Mouse (Mus musculus) embryonic facial prominence, embryonic 13.5 days (tissue): Measurements from ENCODE around the gene Cxcl10. TPM values are rescaled to one million over a fixed set of nuclear protein-coding genes. Genes with fewer than 3 reads are reported as not detected.

Source experiments
- ATAC-seq: fragments of 200-750 bp; cut with Nextera tagmentation; 2 replicates; pipeline ENCODE4 v1.8.0; 2017; ENCODE audit warnings: low read depth; ENCODE audit not compliant: insufficient number of reproducible peaks, insufficient read depth, low FRiP score, low TSS enrichment
- H3K27ac ChIP-seq: fragments of 300-500 bp; sonication (generic); 2 replicates; pipeline ENCODE4 v1.5.1; 2015; ENCODE audit warnings: moderate library complexity, mild to moderate bottlenecking, inconsistent platforms
- H3K27me3 ChIP-seq: fragments of 300-500 bp; sonication (generic); 2 replicates; pipeline ENCODE4 v1.6.1; 2015; ENCODE audit warnings: mild to moderate bottlenecking, inconsistent platforms
- H3K36me3 ChIP-seq: fragments of 300-500 bp; sonication (generic); 2 replicates; pipeline ENCODE4 v1.6.1; 2015; ENCODE audit warnings: mild to moderate bottlenecking, inconsistent platforms
- H3K4me1 ChIP-seq: fragments of 300-500 bp; sonication (generic); 2 replicates; pipeline ENCODE4 v1.6.1; 2015; ENCODE audit warnings: inconsistent platforms
- H3K4me2 ChIP-seq: fragments of 300-500 bp; sonication (generic); 2 replicates; pipeline ENCODE4 v1.6.1; 2015; ENCODE audit warnings: moderate library complexity, mild to moderate bottlenecking, inconsistent platforms
- H3K4me3 ChIP-seq: fragments of 300-500 bp; sonication (generic); 2 replicates; pipeline ENCODE4 v1.5.1; 2015; ENCODE audit warnings: mild to moderate bottlenecking, inconsistent platforms
- H3K9ac ChIP-seq: fragments of 300-500 bp; sonication (generic); 2 replicates; pipeline ENCODE4 v1.6.1; 2015; ENCODE audit warnings: mild to moderate bottlenecking, inconsistent platforms
- H3K9me3 ChIP-seq: fragments of 300-500 bp; sonication (generic); 2 replicates; pipeline ENCODE4 v1.6.1; 2016; ENCODE audit warnings: inconsistent platforms
- WGBS: fragments of 180-500 bp; shearing (Covaris S2); methylation state at CpG from one replicate; pipeline ENCODE4 v1.1.7; 2015; ENCODE audit warnings: mixed read lengths; 5-methylcytosine and 5-hydroxymethylcytosine counted together
- polyA plus RNA-seq: library from polyadenylated mRNA; unstranded; fragments of >200 nt; fragmentation: Nextera tagmentation; extraction: Ambion mirVana; gene quantifications from 2 replicates; pipeline ENCODE4 v1.2.1, GENCODE M21; 2015

The Cxcl10 gene
- polyA plus RNA-seq, 1 experiment from 2014 or later, result 0.45 TPM

- 13% methylated on average over 13 of the region's 13 CpGs for WGBS
- no peak for ATAC-seq
- H3K4me1 ChIP-seq, result peaks cover 12% of the 10 kb centered on the region
- H3K27ac ChIP-seq, result no peak overlapping the region
- H3K4me2 ChIP-seq, result no peak overlapping the region
- H3K27me3 ChIP-seq, result no peaks in the 10 kb centered on the region
- H3K9me3 ChIP-seq, result no peaks in the 10 kb centered on the region
- H3K9ac ChIP-seq, result no peak overlapping the region
- H3K4me3 ChIP-seq, result no peak overlapping the region
- no peaks in the 10 kb centered on the region for H3K36me3 ChIP-seq
These were observed 36.5 kb downstream of the Cxcl10 start for GRCm38 (mm10) chr5:92312046-92312715.

GRCm38 (mm10) chr5:92309681-92310511 lies 38.8 kb downstream of the Cxcl10 start, which contains the start of gene Sdad1:
Gene Sdad1 (minus strand): TSS chr5:92310479.
- Histone ChIP-seq H3K4me3 (peak within 1 kb of the TSS; percentile 86), H3K27me3 (no peaks in the 10 kb centered on the region), H3K9ac (peak within 1 kb of the TSS; percentile 85), H3K27ac (peak within 1 kb of the TSS; percentile 75), H3K4me1 (peaks cover 12% of the 10 kb centered on the region), H3K9me3 (no peaks in the 10 kb centered on the region), H3K4me2 (peak within 1 kb of the TSS; percentile 78), H3K36me3 (peaks cover 19% of the 10 kb centered on the region)
- ATAC-seq, result peak; percentile 86
- WGBS, result 2% methylated on average over 41 of the region's 41 CpGs

GRCm38 (mm10) chr5:92304291-92304690 lies 44.4 kb downstream of the Cxcl10 start:
- Histone ChIP-seq H3K4me3 (no peak overlapping the region), H3K36me3 (peaks cover 73% of the 10 kb centered on the region), H3K4me2 (no peak overlapping the region), H3K4me1 (peaks cover 12% of the 10 kb centered on the region), H3K9ac (no peak overlapping the region), H3K27ac (no peak overlapping the region), H3K27me3 (no peaks in the 10 kb centered on the region), H3K9me3 (no peaks in the 10 kb centered on the region)
- 84% methylated on average over 3 of the region's 3 CpGs for WGBS
- no peak for ATAC-seq

- no peaks in the 10 kb centered on the region for H3K4me1 ChIP-seq
- H3K36me3 ChIP-seq, result peaks cover 91% of the 10 kb centered on the region
- no peak for ATAC-seq
- no peak overlapping the region for H3K9ac ChIP-seq
- H3K27me3 ChIP-seq, result no peaks in the 10 kb centered on the region
- H3K4me2 ChIP-seq, result no peak overlapping the region
- H3K9me3 ChIP-seq, result no peaks in the 10 kb centered on the region
- no peak overlapping the region for H3K27ac ChIP-seq
- no peak overlapping the region for H3K4me3 ChIP-seq
- WGBS, result 87% methylated on average over 13 of the region's 13 CpGs
These were observed 46.4 kb downstream of the Cxcl10 start for GRCm38 (mm10) chr5:92302149-92302840.

Other genes with a start within 250 kb of the Cxcl10 start
- gene Uso1, start 211.0 kb downstream of the Cxcl10 start, polyA plus RNA-seq, result 45.4 and 47.0 TPM in 2 replicates
- gene U90926, start 133.5 kb downstream of the Cxcl10 start, polyA plus RNA-seq, result not detected in 2 replicates
- 0.39 TPM in 1 of 2 replicates, not detected in the other for gene Ppef2, start 92.6 kb downstream of the Cxcl10 start, polyA plus RNA-seq
- 8.7 and 10.2 TPM in 2 replicates for gene Naaa, start 70.7 kb downstream of the Cxcl10 start, polyA plus RNA-seq
- 41.0 and 44.8 TPM in 2 replicates for gene Sdad1, start 38.4 kb downstream of the Cxcl10 start, polyA plus RNA-seq
- gene Cxcl9, start 20.8 kb downstream of the Cxcl10 start, polyA plus RNA-seq, result not detected in 2 replicates
- gene Art3, start 17.1 kb downstream of the Cxcl10 start, polyA plus RNA-seq, result 2.4 and 2.5 TPM in 2 replicates
- 52.7 and 57.0 TPM in 2 replicates for gene Nup54, start 86.3 kb upstream of the Cxcl10 start, polyA plus RNA-seq
- 7.9 and 9.0 TPM in 2 replicates for gene Scarb2, start 157.9 kb upstream of the Cxcl10 start, polyA plus RNA-seq
- 0.32 and 0.58 TPM in 2 replicates for gene Fam47e, start 206.2 kb upstream of the Cxcl10 start, polyA plus RNA-seq